Mouse (Mus musculus) thymus, postnatal 25 days (tissue): ENCODE data around the gene Adal.
"Not testable (repeated sequence)": the region's sequence is repeated elsewhere in the genome, so short reads cannot be mapped to it uniquely, and the experiment has no call there.

Experiments used
- DNase-seq: peaks from one replicate; pipeline ENCODE4 v3.0.0; 2022

Gene Adal

GRCm38 (mm10) chr2:121140018-121140882 lies at the start of gene Adal, which contains the start of gene Lcmt2:
Gene Adal (plus strand): TSS chr2:121140428.
Gene Lcmt2 (minus strand): TSS chr2:121140653.
- peak; percentile 91 for DNase-seq

- peak; percentile 59 for DNase-seq
These were observed 38.2 kb upstream of the Adal start for GRCm38 (mm10) chr2:121102051-121102450.

- DNase-seq = no peak
These were observed 34.3 kb upstream of the Adal start for GRCm38 (mm10) chr2:121105940-121106339.

- no peak for DNase-seq
These were observed 30.5 kb upstream of the Adal start, which contains the start of gene Tgm7 for GRCm38 (mm10) chr2:121109695-121110094. Gene Tgm7 (minus strand): TSS chr2:121109795.

- no peak for DNase-seq
These were observed 24.8 kb upstream of the Adal start for GRCm38 (mm10) chr2:121115418-121115817.

GRCm38 (mm10) chr2:121119260-121119659 lies 21.0 kb upstream of the Adal start:
- no peak for DNase-seq

- not testable (repeated sequence) for DNase-seq
These were observed 13.9 kb upstream of the Adal start for GRCm38 (mm10) chr2:121126302-121126701.

- no peak for DNase-seq
These were observed 12.7 kb upstream of the Adal start for GRCm38 (mm10) chr2:121127536-121127935.

GRCm38 (mm10) chr2:121128865-121129620 lies 11.2 kb upstream of the Adal start:
- no peak for DNase-seq

- no peak for DNase-seq
These were observed 7.4 kb upstream of the Adal start for GRCm38 (mm10) chr2:121132822-121133221.

GRCm38 (mm10) chr2:121137371-121137770 lies 2.9 kb upstream of the Adal start:
- no peak for DNase-seq

GRCm38 (mm10) chr2:121139266-121140017 lies 786 bp upstream of the Adal start:
- no peak for DNase-seq

GRCm38 (mm10) chr2:121141216-121142035 lies 1.2 kb downstream of the Adal start:
- no peak for DNase-seq

GRCm38 (mm10) chr2:121142415-121142814 lies 2.2 kb downstream of the Adal start:
- DNase-seq = no peak

GRCm38 (mm10) chr2:121149679-121150078 lies 9.5 kb downstream of the Adal start:
- no peak for DNase-seq

GRCm38 (mm10) chr2:121153100-121153499 lies 12.9 kb downstream of the Adal start:
- no peak for DNase-seq

GRCm38 (mm10) chr2:121169173-121169572 lies 28.9 kb downstream of the Adal start:
- DNase-seq = no peak

GRCm38 (mm10) chr2:121169902-121170301 lies 29.7 kb downstream of the Adal start:
- DNase-seq = peak; percentile 30

GRCm38 (mm10) chr2:121170481-121170971 lies 30.3 kb downstream of the Adal start, which contains the start of gene Tubgcp4:
Gene Tubgcp4 (plus strand): TSS chr2:121170654.
- peak; percentile 59 for DNase-seq

GRCm38 (mm10) chr2:121170980-121171742 lies 30.9 kb downstream of the Adal start, which contains the start of gene Zscan29:
Gene Zscan29 (minus strand): TSS chr2:121171125.
- DNase-seq = peak; percentile 92
